Mouse (Mus musculus): ENCODE measurements around the gene Glce.

- TF ChIP-seq POLR2A (IDR thresholded peaks at IDR 0.05; ENCODE audit: borderline replicate concordance, insufficient read depth, low read length) (no peak), CTCF (IDR thresholded peaks at IDR 0.05; ENCODE audit: borderline replicate concordance, insufficient read depth, low read depth, low read length) (no peak)
These were observed 3.7 kb downstream of the Glce start for GRCm38 (mm10) chr9:62118754-62119153.

Data from cerebellum, adult 2 months (tissue).